Mouse (Mus musculus) megakaryocyte, embryonic 14.5 days (primary cell): Measurements from ENCODE around the gene Phox2b.

Source experiments
- FLI1 ChIP-seq: IDR thresholded peaks from 2 replicates; pipeline ENCODE4 v1.6.1; 2012; ENCODE audit warnings: low read length, inconsistent platforms, mixed read lengths
- GATA1 ChIP-seq: IDR thresholded peaks from 3 replicates; pipeline ENCODE4 v1.6.1; 2012; ENCODE audit warnings: mixed read lengths, low read length, inconsistent platforms, borderline replicate concordance

- TF ChIP-seq FLI1 (no peak), GATA1 (no peak)
Measured at GRCm38 (mm10) chr5:67060519-67060918, 38.6 kb downstream of the Phox2b start.
